Mouse (Mus musculus) liver, adult 2 months (tissue): ENCODE measurements at regions not wholly inside any gene's neighbourhood (a gene's known extent, or its start where the extent isn't known, plus 50 kb on each side); places are given as distances from the start of the nearest gene placed in this dataset.

Experiments
- DNase-seq: peaks from one replicate; pipeline ENCODE4 v3.0.0-alpha.2; 2011; ENCODE audit warnings: low read depth, low spot score; ENCODE audit errors: extremely low read depth
- H3K27ac ChIP-seq: fragments of 200-500 bp; replicated peaks from 2 replicates; pipeline ENCODE4 v1.5.1; 2012; ENCODE audit warnings: low read depth, mild to moderate bottlenecking, control low read depth, inconsistent platforms, low read length; ENCODE audit not compliant: insufficient read depth
- H3K27me3 ChIP-seq: fragments of 200-500 bp; 2 replicates; pipeline ENCODE4 v1.6.1; 2012; ENCODE audit warnings: mild to moderate bottlenecking, moderate library complexity, low read length, inconsistent platforms; ENCODE audit not compliant: control insufficient read depth, insufficient read depth
- H3K36me3 ChIP-seq: fragments of 200-500 bp; 2 replicates; pipeline ENCODE4 v1.6.1; 2012; ENCODE audit warnings: low read length, inconsistent platforms; ENCODE audit not compliant: control insufficient read depth, insufficient read depth
- H3K4me1 ChIP-seq: fragments of 200-500 bp; 2 replicates; pipeline ENCODE4 v1.6.1; 2011; ENCODE audit warnings: low read length; ENCODE audit not compliant: control insufficient read depth, insufficient read depth
- H3K4me3 ChIP-seq: fragments of 200-500 bp; 2 replicates; pipeline ENCODE4 v1.5.1; 2011; ENCODE audit warnings: low read depth, mild to moderate bottlenecking, control low read depth, low read length, moderate library complexity; ENCODE audit not compliant: insufficient read depth
- H3K79me2 ChIP-seq: fragments of 200-500 bp; 2 replicates; pipeline ENCODE4 v1.6.1; 2012; ENCODE audit warnings: inconsistent platforms, mild to moderate bottlenecking, low read length, moderate library complexity; ENCODE audit not compliant: control insufficient read depth, insufficient read depth
- H3K9ac ChIP-seq: fragments of 200-500 bp; 2 replicates; pipeline ENCODE4 v1.6.1; 2012; ENCODE audit warnings: low read depth, mild to moderate bottlenecking, control low read depth, inconsistent platforms, low read length
- CTCF ChIP-seq: fragments of 200-500 bp; IDR thresholded peaks from 2 replicates; pipeline ENCODE4 v1.5.1; 2011; ENCODE audit warnings: low read depth, low read length, control low read depth
- POLR2A ChIP-seq: fragments of 200-500 bp; IDR thresholded peaks from 2 replicates; pipeline ENCODE4 v1.6.1; 2011; ENCODE audit warnings: low read length, control low read depth; ENCODE audit not compliant: insufficient read depth; ENCODE audit errors: extremely low read depth
- WGBS: fragments of 180-500 bp; shearing (Covaris S2); methylation state at CpG from one replicate; pipeline ENCODE4 v1.1.7; 2018; 5-methylcytosine and 5-hydroxymethylcytosine counted together

- Histone ChIP-seq H3K4me3 (no peak overlapping the region), H3K9ac (no peak overlapping the region), H3K27ac (no peak overlapping the region), H3K4me1 (peaks cover 3% of the 10 kb centered on the region; the same call in 1 of the 2 replicates), H3K36me3 (no peaks in the 10 kb centered on the region), H3K27me3 (no peaks in the 10 kb centered on the region), H3K79me2 (no peaks in the 10 kb centered on the region)
- TF ChIP-seq POLR2A (no peak), CTCF (no peak)
- 76% methylated on average over 9 of the region's 9 CpGs for WGBS
- no peak for DNase-seq
Measured at GRCm38 (mm10) chr13:37528380-37528779, 183.4 kb downstream of the Ly86 start.

- H3K27ac ChIP-seq: no peak overlapping the region
- TF ChIP-seq CTCF (no peak), POLR2A (no peak)
- H3K36me3 ChIP-seq: no peaks in the 10 kb centered on the region
- H3K27me3 ChIP-seq: no peaks in the 10 kb centered on the region
- DNase-seq: no peak
- no peaks in the 10 kb centered on the region for H3K79me2 ChIP-seq
- H3K4me3 ChIP-seq: no peak overlapping the region
- 89% methylated on average over 7 of the region's 7 CpGs for WGBS
- H3K4me1 ChIP-seq: peaks cover 3% of the 10 kb centered on the region; the same call in 1 of the 2 replicates
- H3K9ac ChIP-seq: no peak overlapping the region
Measured at GRCm38 (mm10) chr13:37528876-37529275, 183.9 kb downstream of the Ly86 start.

- no peak for TF ChIP-seq POLR2A
- no peak for TF ChIP-seq CTCF
- Histone ChIP-seq H3K27ac (no peak overlapping the region), H3K27me3 (no peaks in the 10 kb centered on the region), H3K79me2 (no peaks in the 10 kb centered on the region), H3K9ac (no peak overlapping the region), H3K36me3 (no peaks in the 10 kb centered on the region), H3K4me1 (no peaks in the 10 kb centered on the region), H3K4me3 (no peak overlapping the region)
- 80% methylated on average over 8 of the region's 8 CpGs for WGBS
- DNase-seq: no peak
Measured at GRCm38 (mm10) chr13:37531512-37532183, 186.6 kb downstream of the Ly86 start.

GRCm38 (mm10) chr13:37532596-37533170, 187.7 kb downstream of the Ly86 start:
- no peak for TF ChIP-seq CTCF
- TF ChIP-seq POLR2A: no peak
- DNase-seq: no peak
- no peak overlapping the region for H3K9ac ChIP-seq
- 88% methylated on average over 7 of the region's 7 CpGs for WGBS
- H3K27me3 ChIP-seq: no peaks in the 10 kb centered on the region
- peaks cover 3% of the 10 kb centered on the region for H3K4me1 ChIP-seq
- H3K27ac ChIP-seq: no peak overlapping the region
- H3K36me3 ChIP-seq: no peaks in the 10 kb centered on the region
- H3K79me2 ChIP-seq: no peaks in the 10 kb centered on the region
- H3K4me3 ChIP-seq: no peak overlapping the region

- H3K79me2 ChIP-seq: no peaks in the 10 kb centered on the region
- WGBS: 94% methylated on average over 4 of the region's 4 CpGs
- H3K27me3 ChIP-seq: no peaks in the 10 kb centered on the region
- no peak for DNase-seq
- no peak overlapping the region for H3K9ac ChIP-seq
- no peaks in the 10 kb centered on the region for H3K36me3 ChIP-seq
- H3K27ac ChIP-seq: no peak overlapping the region
- peaks cover 12% of the 10 kb centered on the region for H3K4me1 ChIP-seq
- no peak overlapping the region for H3K4me3 ChIP-seq
- TF ChIP-seq POLR2A: no peak
- TF ChIP-seq CTCF: no peak
Measured at GRCm38 (mm10) chr13:37533851-37534250, 188.8 kb downstream of the Ly86 start.

- peaks cover 14% of the 10 kb centered on the region for H3K4me1 ChIP-seq
- DNase-seq: peak; percentile 90
- no peaks in the 10 kb centered on the region for H3K36me3 ChIP-seq
- WGBS: 6% methylated on average over 6 of the region's 6 CpGs
- H3K4me3 ChIP-seq: no peak overlapping the region
- H3K27me3 ChIP-seq: no peaks in the 10 kb centered on the region
- H3K27ac ChIP-seq: peak overlapping the region; percentile 87
- no peak for TF ChIP-seq POLR2A
- no peak for TF ChIP-seq CTCF
- H3K79me2 ChIP-seq: no peaks in the 10 kb centered on the region
- peak overlapping the region; percentile 25; the same call in 1 of the 2 replicates for H3K9ac ChIP-seq
Measured at GRCm38 (mm10) chr13:37537330-37537729, 192.3 kb downstream of the Ly86 start.
